Mouse (Mus musculus) brain, embryonic 14.5 days (tissue): ENCODE measurements at regions not wholly inside any gene's neighbourhood (a gene's known extent, or its start where the extent isn't known, plus 50 kb on each side); places are given as distances from the start of the nearest gene placed in this dataset.

Source experiments
- CTCF ChIP-seq: fragments of 200-500 bp; IDR thresholded peaks from 2 replicates; pipeline ENCODE4 v1.5.1; 2012; ENCODE audit warnings: inconsistent platforms, mild to moderate bottlenecking, moderate library complexity, borderline replicate concordance; ENCODE audit not compliant: insufficient read depth, insufficient read length; ENCODE audit errors: extremely low read depth
- POLR2A ChIP-seq: fragments of 200-500 bp; IDR thresholded peaks from 2 replicates; pipeline ENCODE4 v1.6.1; 2012; ENCODE audit warnings: mild to moderate bottlenecking, inconsistent platforms, borderline replicate concordance; ENCODE audit not compliant: poor library complexity, insufficient read depth, insufficient read length, severe bottlenecking; ENCODE audit errors: extremely low read depth

DNA sequence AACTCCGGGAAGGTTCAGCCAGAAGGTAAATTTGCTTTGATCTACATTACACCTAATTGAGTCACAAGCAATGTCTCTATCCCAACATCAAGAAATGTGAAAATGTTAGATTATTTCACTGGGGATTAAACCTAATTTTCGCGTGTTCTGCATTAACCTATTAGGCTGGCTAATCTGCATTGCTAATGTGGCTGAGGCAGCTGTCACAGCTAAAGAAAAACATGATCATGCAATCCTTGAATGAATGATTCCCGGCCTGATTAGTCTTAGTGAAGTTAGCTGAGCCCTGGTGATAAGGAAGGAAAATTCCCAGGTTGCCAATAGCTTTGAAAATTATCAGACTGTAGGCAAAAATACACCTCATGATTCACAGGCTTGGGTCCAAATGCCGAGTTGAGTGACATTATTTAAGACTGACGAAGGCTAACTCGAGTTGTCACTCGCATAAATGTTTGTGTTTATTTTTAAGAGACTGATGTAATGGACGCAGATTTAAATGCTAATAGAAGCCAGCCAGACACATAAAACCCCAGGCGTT is 131.5 kb upstream of the Kiz start:
- TF ChIP-seq CTCF (no peak), POLR2A (no peak)
